Mouse (Mus musculus): ENCODE measurements around the gene Foxp1.

DNA sequence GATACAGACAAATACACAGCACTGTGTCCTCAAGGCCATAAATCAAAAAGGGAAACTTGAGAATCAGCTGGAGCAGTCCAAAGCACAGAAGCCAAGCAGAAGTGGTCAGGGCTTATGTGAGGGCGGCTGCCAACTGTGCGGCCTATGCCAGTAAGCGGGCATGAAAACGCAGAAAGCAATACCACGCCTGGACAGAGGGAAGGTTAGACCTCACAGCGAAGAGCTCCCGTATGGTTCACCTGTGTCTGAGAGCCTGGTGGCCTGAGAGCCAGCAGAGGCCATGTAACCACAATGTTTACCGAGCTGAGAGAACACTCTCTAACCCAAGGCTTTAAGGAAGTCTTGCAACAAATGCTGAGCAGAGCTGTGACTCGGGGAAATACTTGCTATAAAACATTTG lies 524.8 kb downstream of the Foxp1 start:
- TF ChIP-seq MYOG (IDR thresholded peaks at IDR 0.05; ENCODE audit: control insufficient read depth in 1 of 3, insufficient read depth in 1 of 3, insufficient read length in 2 of 3, low read depth in 2 of 3) (peak in 2 of 3 experiments; percentile 30 to 68), E2F4 (IDR thresholded peaks at IDR 0.05; ENCODE audit: insufficient read depth) (no peak), POLR2A (IDR thresholded peaks at IDR 0.05; ENCODE audit: insufficient read length, low read depth) (no peak), TCF12 (IDR thresholded peaks at IDR 0.05; ENCODE audit: insufficient read depth, poor library complexity, severe bottlenecking) (no peak), MAX (IDR thresholded peaks at IDR 0.05; ENCODE audit: low read depth) (no peak), USF1 (IDR thresholded peaks at IDR 0.05; ENCODE audit: low read depth) (no peak), MYOD1 (IDR thresholded peaks at IDR 0.05; ENCODE audit: control insufficient read depth in 1 of 3, insufficient read length in 2 of 3, low read depth in 2 of 3) (peak in 2 of 3 experiments; percentile 37 to 41), CEBPB (IDR thresholded peaks at IDR 0.05; ENCODE audit: insufficient read depth, poor library complexity, severe bottlenecking) (no peak)
